ENCODE assay signal across 8 mouse cellular contexts in genomic region chr4:107879254-107880050, GRCm38 (mm10). TPM values are rescaled to one million over a fixed set of nuclear protein-coding genes. Genes with fewer than 3 reads are reported as not detected.
DNase-seq lines count a peak whose midpoint lies in the region; ATAC-seq and TF ChIP-seq lines count a peak whose summit lies in the region.

Gene Magoh (plus strand): TSS chr4:107879755.

- TF ChIP-seq CTCF in kidney, adult 2 months (conservative IDR thresholded peaks at IDR 0.05; ENCODE audit: insufficient read depth, insufficient read length, low read depth, low read length): no peak
- no peak for TF ChIP-seq CTCF in spleen, adult 2 months (IDR thresholded peaks at IDR 0.05; ENCODE audit: extremely low read depth, insufficient read depth, insufficient read length, insufficient replicate concordance)

- peaks cover 11% of the 10 kb centered on the region for H3K4me1 ChIP-seq in embryonic facial prominence, embryonic 13.5 days
- H3K4me1 ChIP-seq in kidney, adult 2 months (ENCODE audit: control insufficient read depth, insufficient read depth, low read length): peaks cover 7% of the 10 kb centered on the region
- H3K4me1 ChIP-seq in limb, embryonic 12.5 days (replicated peaks): peaks cover 17% of the 10 kb centered on the region
- H3K4me1 ChIP-seq in midbrain, embryonic 15.5 days: peaks cover 16% of the 10 kb centered on the region
- peaks cover 5% of the 10 kb centered on the region; the same call in 1 of the 2 replicates for H3K4me1 ChIP-seq in spleen, adult 2 months (ENCODE audit: control insufficient read depth, insufficient read depth, insufficient read length)

- peak within 1 kb of the TSS; percentile 87 for H3K9ac ChIP-seq in embryonic facial prominence, embryonic 13.5 days
- peak within 1 kb of the TSS; percentile 85 for H3K9ac ChIP-seq in limb, embryonic 12.5 days (replicated peaks)
- peak within 1 kb of the TSS; percentile 63 for H3K9ac ChIP-seq in midbrain, embryonic 15.5 days

- H3K36me3 ChIP-seq in embryonic facial prominence, embryonic 13.5 days: peaks cover 30% of the 10 kb centered on the region
- H3K36me3 ChIP-seq in kidney, adult 2 months (ENCODE audit: control insufficient read depth, insufficient read depth, low read length): no peaks in the 10 kb centered on the region
- H3K36me3 ChIP-seq in limb, embryonic 12.5 days: peaks cover 30% of the 10 kb centered on the region
- H3K36me3 ChIP-seq in midbrain, embryonic 15.5 days (replicated peaks): peaks cover 23% of the 10 kb centered on the region
- H3K36me3 ChIP-seq in spleen, adult 2 months (ENCODE audit: control insufficient read depth, insufficient read depth, low read length): peaks cover 8% of the 10 kb centered on the region

- TF ChIP-seq POLR2A in kidney, adult 2 months (IDR thresholded peaks at IDR 0.05; ENCODE audit: low read depth, low read length): peak; percentile 90
- TF ChIP-seq POLR2A in spleen, adult 2 months (IDR thresholded peaks at IDR 0.05; ENCODE audit: low read depth, low read length): peak; percentile 71

- peak within 1 kb of the TSS; percentile 89 for H3K4me2 ChIP-seq in embryonic facial prominence, embryonic 13.5 days
- peak within 1 kb of the TSS; percentile 90 for H3K4me2 ChIP-seq in limb, embryonic 12.5 days
- H3K4me2 ChIP-seq in midbrain, embryonic 15.5 days: peak within 1 kb of the TSS; percentile 75

- ATAC-seq in embryonic facial prominence, embryonic 13.5 days (ENCODE audit: insufficient number of reproducible peaks, insufficient read depth, low FRiP score, low TSS enrichment, low read depth): peak; percentile 92
- peak; percentile 91 for ATAC-seq in limb, embryonic 12.5 days (ENCODE audit: insufficient number of reproducible peaks, insufficient read depth, low FRiP score, low TSS enrichment, low read depth)
- ATAC-seq in midbrain, embryonic 15.5 days (replicated peaks): peak; percentile 94

- H3K27me3 ChIP-seq in embryonic facial prominence, embryonic 13.5 days: no peaks in the 10 kb centered on the region
- H3K27me3 ChIP-seq in kidney, adult 2 months (replicated peaks; ENCODE audit: control insufficient read depth, insufficient read depth, low read length): no peaks in the 10 kb centered on the region
- H3K27me3 ChIP-seq in limb, embryonic 12.5 days: no peaks in the 10 kb centered on the region
- H3K27me3 ChIP-seq in midbrain, embryonic 15.5 days (replicated peaks): no peaks in the 10 kb centered on the region
- H3K27me3 ChIP-seq in spleen, adult 2 months (ENCODE audit: control insufficient read depth, insufficient read depth, low read length): no peaks in the 10 kb centered on the region

- H3K4me3 ChIP-seq in embryonic facial prominence, embryonic 13.5 days: peak within 1 kb of the TSS; percentile 89
- peak within 1 kb of the TSS; percentile 100 for H3K4me3 ChIP-seq in kidney, adult 2 months (ENCODE audit: insufficient read depth, low read depth, low read length)
- peak within 1 kb of the TSS; percentile 83 for H3K4me3 ChIP-seq in limb, embryonic 12.5 days (replicated peaks)
- peak within 1 kb of the TSS; percentile 62 for H3K4me3 ChIP-seq in midbrain, embryonic 15.5 days
- H3K4me3 ChIP-seq in spleen, adult 2 months (ENCODE audit: extremely low read depth, insufficient read depth, insufficient read length): peak within 1 kb of the TSS; percentile 89

- H3K27ac ChIP-seq in embryonic facial prominence, embryonic 13.5 days: peak within 1 kb of the TSS; percentile 74
- peak within 1 kb of the TSS; percentile 75 for H3K27ac ChIP-seq in kidney, adult 2 months (ENCODE audit: insufficient read depth, low read depth, low read length)
- peak within 1 kb of the TSS; percentile 53 for H3K27ac ChIP-seq in limb, embryonic 12.5 days
- peak within 1 kb of the TSS; percentile 77 for H3K27ac ChIP-seq in midbrain, embryonic 15.5 days
- H3K27ac ChIP-seq in spleen, adult 2 months (ENCODE audit: insufficient read depth, low read length): peak within 1 kb of the TSS; percentile 73

- peak; percentile 88 for DNase-seq in 3134 (ENCODE audit: extremely low read depth, insufficient read length, low spot score)
- peak; percentile 97 to 98 for DNase-seq in adrenal gland, postnatal 36 days
- DNase-seq in heart, adult 18-20 months: peak; percentile 97 to 98
- DNase-seq in kidney, adult 2 months: peak; percentile 98
- DNase-seq in spleen, adult 2 months (ENCODE audit: low read depth in 1 of 2, low spot score in 2 of 2): peak; percentile 93 to 95

- 3% methylated on average over 48 of the region's 48 CpGs for WGBS in embryonic facial prominence, embryonic 13.5 days
- 2% methylated on average over 48 of the region's 48 CpGs for WGBS in kidney, adult 2 months
- 4% methylated on average over 48 of the region's 48 CpGs for WGBS in limb, embryonic 12.5 days
- WGBS in midbrain, embryonic 15.5 days: 3% methylated on average over 48 of the region's 48 CpGs
- WGBS in spleen, adult 2 months: 2% methylated on average over 48 of the region's 48 CpGs

- H3K9me3 ChIP-seq in embryonic facial prominence, embryonic 13.5 days: no peaks in the 10 kb centered on the region
- H3K9me3 ChIP-seq in limb, embryonic 12.5 days: no peaks in the 10 kb centered on the region
- H3K9me3 ChIP-seq in midbrain, embryonic 15.5 days: no peaks in the 10 kb centered on the region

RNA-seq across cellular contexts. Expression of gene Magoh, which starts in this region (rescaled TPM):
- 10 to 100 TPM; 79.1 to 84.4 TPM for total RNA-seq in adrenal gland, postnatal 36 days (2021)
- polyA plus RNA-seq in embryonic facial prominence, embryonic 13.5 days (2015; fragmentation: Nextera tagmentation; extraction: Ambion mirVana): 214 and 216 TPM in 2 replicates
- 10 to 100 TPM; 43.6 to 46.4 TPM for total RNA-seq in heart, adult 18-20 months (2021)
- 43.9 and 68.8 TPM in 2 replicates for polyA plus RNA-seq in kidney, adult 2 months (2012; rRNA removed)
- 255 and 288 TPM in 2 replicates for polyA plus RNA-seq in limb, embryonic 12.5 days (2016; fragmentation: Nextera tagmentation; extraction: Ambion mirVana)
- polyA plus RNA-seq in midbrain, embryonic 15.5 days (2015; fragmentation: Nextera tagmentation; extraction: Ambion mirVana): 95.6 and 103 TPM in 2 replicates
- 14.7 and 29.4 TPM in 2 replicates for polyA plus RNA-seq in spleen, adult 2 months (2012; rRNA removed)

Comparison
In these comparisons a context has a peak if more than half of its experiments do, and no peak if none do; other contexts are left out.
1. Peak in every context shown above with its lines: DNase-seq, ATAC-seq, H3K4me3 ChIP-seq and H3K27ac ChIP-seq.